Mouse (Mus musculus): Measurements from ENCODE around the gene Gp9. TPM values are rescaled to one million over a fixed set of nuclear protein-coding genes. Genes with fewer than 3 reads are reported as not detected.

Gene Gp9
- polyA plus RNA-seq, 1 experiment from 2014 or later: 3.4 TPM

DNA sequence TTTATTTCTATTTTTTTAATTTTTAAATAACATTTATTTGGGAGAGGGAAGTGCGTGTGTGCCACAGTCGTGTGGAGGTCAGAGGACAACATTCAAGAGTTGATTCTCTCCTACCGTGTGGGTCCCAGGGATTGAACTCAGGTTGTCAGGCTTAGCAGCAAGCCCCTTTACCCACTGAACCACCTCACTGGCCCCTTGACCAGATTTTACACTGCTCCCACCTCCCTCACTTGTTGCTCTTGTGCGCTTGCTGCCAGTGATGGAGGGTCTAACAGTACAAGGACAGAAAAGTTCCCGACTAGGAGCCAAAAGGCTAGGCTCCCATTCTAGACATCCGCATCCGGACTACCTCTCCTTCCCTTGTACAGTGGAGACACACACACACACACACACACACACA, 27.6 kb downstream of the Gp9 start:
- 88% methylated on average over 7 of the region's 7 CpGs for WGBS

DNA sequence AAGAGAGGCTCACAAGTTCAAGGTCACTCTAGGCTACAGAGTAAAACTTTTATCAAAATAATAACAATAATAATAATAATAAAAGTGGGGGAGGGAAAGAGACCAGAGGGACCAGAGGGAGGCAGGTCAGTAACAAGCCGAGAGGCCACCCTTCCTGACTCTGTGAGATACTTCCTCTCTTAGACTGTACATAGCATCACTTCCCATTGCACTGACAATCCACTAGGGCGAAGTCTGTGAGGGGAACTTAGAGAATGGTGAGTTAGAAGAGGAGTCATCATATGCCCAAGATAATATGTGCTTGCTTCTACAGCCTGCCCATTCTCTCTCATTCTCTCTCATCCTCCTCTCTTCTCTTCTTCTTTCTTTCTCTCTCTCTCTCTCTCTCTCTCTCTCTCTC, 28.2 kb downstream of the Gp9 start:
- Histone ChIP-seq H3K9ac (ENCODE audit: low read length) (no peak overlapping the region), H3K9me3 (ENCODE audit: control insufficient read depth, low read length) (no peaks in the 10 kb centered on the region), H3K27ac (replicated peaks in 1 of 2; ENCODE audit: control insufficient read depth in 1 of 2, insufficient read depth in 1 of 2, low read depth in 2 of 2, low read length in 2 of 2) (no peak overlapping the region), H3K4me2 (ENCODE audit: low read length) (no peak overlapping the region), H3K4me3 (ENCODE audit: control insufficient read depth in 1 of 2, insufficient read depth in 1 of 2, low read depth in 1 of 2, low read length in 2 of 2) (no peak overlapping the region), H3K4me1 (ENCODE audit: control insufficient read depth in 2 of 2, insufficient read depth in 2 of 2, low read length in 2 of 2) (peaks cover 2 to 10% of the 10 kb centered on the region in 2 experiments; a peak in 3 of 4 replicates), H3K36me3 (ENCODE audit: control insufficient read depth, insufficient read depth, low read length) (0 out of 2 replicates have a peak, but pooled peaks cover 2% of the 10 kb centered on the region), H3K27me3 (ENCODE audit: control insufficient read depth, insufficient read depth, low read length) (no peaks in the 10 kb centered on the region)
- 52% methylated on average over 2 of the region's 2 CpGs for WGBS
- ATAC-seq (ENCODE audit: insufficient number of reproducible peaks, insufficient read depth, low FRiP score, low read depth): no peak

More for the DNA sequence above, 27.6 kb downstream of the Gp9 start:
- Histone ChIP-seq H3K4me2 (ENCODE audit: low read length) (no peak overlapping the region), H3K9me3 (ENCODE audit: control insufficient read depth, low read length) (no peaks in the 10 kb centered on the region), H3K4me3 (ENCODE audit: control insufficient read depth in 1 of 2, insufficient read depth in 1 of 2, low read depth in 1 of 2, low read length in 2 of 2) (no peak overlapping the region), H3K27me3 (ENCODE audit: control insufficient read depth, insufficient read depth, low read length) (no peaks in the 10 kb centered on the region), H3K9ac (ENCODE audit: low read length) (no peak overlapping the region), H3K27ac (replicated peaks in 1 of 2; ENCODE audit: control insufficient read depth in 1 of 2, insufficient read depth in 1 of 2, low read depth in 2 of 2, low read length in 2 of 2) (no peak overlapping the region), H3K4me1 (ENCODE audit: control insufficient read depth in 2 of 2, insufficient read depth in 2 of 2, low read length in 2 of 2) (peaks cover 2 to 8% of the 10 kb centered on the region in 2 experiments; a peak in 3 of 4 replicates), H3K36me3 (ENCODE audit: control insufficient read depth, insufficient read depth, low read length) (0 out of 2 replicates have a peak, but pooled peaks cover 2% of the 10 kb centered on the region)
- no peak for ATAC-seq (ENCODE audit: insufficient number of reproducible peaks, insufficient read depth, low FRiP score, low read depth)

DNA sequence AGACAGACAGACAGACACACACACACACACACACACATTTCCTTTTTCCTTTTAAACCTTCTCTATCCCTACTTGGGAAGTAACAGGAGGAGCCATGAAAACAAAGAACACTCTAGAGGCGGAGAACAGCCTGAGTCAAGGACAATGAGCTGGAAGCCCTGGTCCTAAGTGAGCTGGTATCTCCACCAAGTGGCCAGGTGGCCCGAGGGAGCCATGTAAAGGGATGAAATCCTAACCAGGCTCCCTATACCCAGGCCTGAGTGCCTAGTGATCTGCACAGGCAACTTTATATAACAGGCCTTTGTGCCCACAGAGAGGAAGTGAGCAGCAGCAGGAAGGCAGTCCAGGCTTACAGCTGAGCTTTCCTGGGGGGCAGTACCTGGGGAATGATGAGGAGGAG, 29.0 kb downstream of the Gp9 start:
- peaks cover 2 to 10% of the 10 kb centered on the region in 2 experiments; a peak in 3 of 4 replicates for H3K4me1 ChIP-seq (ENCODE audit: control insufficient read depth in 2 of 2, insufficient read depth in 2 of 2, low read length in 2 of 2)
- ATAC-seq (ENCODE audit: insufficient number of reproducible peaks, insufficient read depth, low FRiP score, low read depth): no peak
- no peaks in the 10 kb centered on the region for H3K9me3 ChIP-seq (ENCODE audit: control insufficient read depth, low read length)
- 35% methylated on average over 2 of the region's 2 CpGs for WGBS
- no peak overlapping the region for H3K9ac ChIP-seq (ENCODE audit: low read length)
- H3K36me3 ChIP-seq (ENCODE audit: control insufficient read depth, insufficient read depth, low read length): 0 out of 2 replicates have a peak, but pooled peaks cover 2% of the 10 kb centered on the region
- no peak overlapping the region for H3K4me2 ChIP-seq (ENCODE audit: low read length)
- no peak overlapping the region for H3K27ac ChIP-seq (replicated peaks in 1 of 2; ENCODE audit: control insufficient read depth in 1 of 2, insufficient read depth in 1 of 2, low read depth in 2 of 2, low read length in 2 of 2)
- H3K4me3 ChIP-seq (ENCODE audit: control insufficient read depth in 1 of 2, insufficient read depth in 1 of 2, low read depth in 1 of 2, low read length in 2 of 2): no peak overlapping the region
- H3K27me3 ChIP-seq (ENCODE audit: control insufficient read depth, insufficient read depth, low read length): no peaks in the 10 kb centered on the region

DNA sequence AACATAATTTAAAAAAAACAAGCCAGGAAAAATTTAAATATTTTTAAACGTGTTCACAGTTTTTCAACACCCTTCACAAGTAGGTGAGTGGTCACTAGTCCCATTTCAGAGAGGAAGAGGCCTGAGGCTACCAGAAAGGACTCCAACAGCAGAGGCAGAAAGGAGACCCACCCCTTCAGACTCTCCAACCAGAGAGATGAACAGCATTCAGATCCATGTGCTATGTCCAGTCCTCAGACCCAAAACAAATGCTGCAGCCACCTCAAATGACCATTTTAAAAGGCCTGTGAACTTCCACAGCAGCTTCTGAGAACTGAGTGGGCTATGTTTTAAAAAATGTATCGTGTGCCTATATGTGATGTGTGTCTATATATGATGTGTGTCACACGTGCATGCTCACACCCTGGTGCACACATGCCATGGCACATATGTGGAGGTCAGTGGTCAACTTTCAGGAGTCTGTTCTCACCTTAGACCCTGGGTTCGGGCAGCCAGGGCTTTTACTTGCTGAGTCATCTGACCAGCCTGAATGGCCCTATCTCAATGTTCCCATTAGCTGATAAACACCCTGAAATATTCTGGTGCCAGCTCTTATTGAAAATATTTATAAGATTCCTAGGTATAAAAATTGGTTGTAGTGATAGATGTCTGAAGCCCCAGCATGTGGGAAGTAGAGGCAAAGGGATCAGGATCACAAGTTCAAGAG, 30.0 kb downstream of the Gp9 start:
- Histone ChIP-seq H3K4me2 (ENCODE audit: low read length) (no peak overlapping the region), H3K27ac (replicated peaks in 1 of 2; ENCODE audit: control insufficient read depth in 1 of 2, insufficient read depth in 1 of 2, low read depth in 2 of 2, low read length in 2 of 2) (no peak overlapping the region), H3K9me3 (ENCODE audit: control insufficient read depth, low read length) (no peaks in the 10 kb centered on the region), H3K4me1 (ENCODE audit: control insufficient read depth in 2 of 2, insufficient read depth in 2 of 2, low read length in 2 of 2) (peaks cover 2 to 14% of the 10 kb centered on the region in 2 experiments; a peak in 3 of 4 replicates), H3K9ac (ENCODE audit: low read length) (no peak overlapping the region), H3K4me3 (ENCODE audit: control insufficient read depth in 1 of 2, insufficient read depth in 1 of 2, low read depth in 1 of 2, low read length in 2 of 2) (no peak overlapping the region), H3K36me3 (ENCODE audit: control insufficient read depth, insufficient read depth, low read length) (0 out of 2 replicates have a peak, but pooled peaks cover 2% of the 10 kb centered on the region), H3K27me3 (ENCODE audit: control insufficient read depth, insufficient read depth, low read length) (no peaks in the 10 kb centered on the region)
- ATAC-seq (ENCODE audit: insufficient number of reproducible peaks, insufficient read depth, low FRiP score, low read depth): no peak
- 76% methylated on average over 4 of the region's 4 CpGs for WGBS

DNA sequence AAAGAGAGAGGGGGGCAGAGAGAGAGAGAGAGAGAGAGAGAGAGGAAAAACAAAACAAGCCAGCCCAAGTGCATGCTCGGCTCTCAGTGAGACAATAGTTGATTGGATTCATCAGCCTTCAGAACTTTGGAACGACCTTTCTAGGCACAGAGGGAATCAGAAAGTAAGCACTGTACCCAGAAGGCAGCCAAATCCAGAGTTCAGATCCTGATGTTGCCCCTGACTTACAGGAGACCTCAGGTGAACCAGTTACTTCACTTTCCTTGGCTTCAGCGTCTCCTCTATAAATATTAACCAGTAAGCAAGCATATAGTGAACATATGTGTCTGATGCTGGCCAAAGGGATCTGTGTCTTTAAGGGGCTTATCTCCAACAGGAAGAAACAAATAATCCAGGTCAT, 30.6 kb downstream of the Gp9 start:
- 81% methylated on average over 3 of the region's 3 CpGs for WGBS
- Histone ChIP-seq H3K4me1 (ENCODE audit: control insufficient read depth in 2 of 2, insufficient read depth in 2 of 2, low read length in 2 of 2) (peaks cover 2 to 14% of the 10 kb centered on the region in 2 experiments; a peak in 3 of 4 replicates), H3K27me3 (ENCODE audit: control insufficient read depth, insufficient read depth, low read length) (no peaks in the 10 kb centered on the region), H3K4me2 (ENCODE audit: low read length) (no peak overlapping the region), H3K9ac (ENCODE audit: low read length) (no peak overlapping the region), H3K36me3 (ENCODE audit: control insufficient read depth, insufficient read depth, low read length) (0 out of 2 replicates have a peak, but pooled peaks cover 2% of the 10 kb centered on the region), H3K4me3 (ENCODE audit: control insufficient read depth in 1 of 2, insufficient read depth in 1 of 2, low read depth in 1 of 2, low read length in 2 of 2) (no peak overlapping the region), H3K9me3 (ENCODE audit: control insufficient read depth, low read length) (no peaks in the 10 kb centered on the region), H3K27ac (replicated peaks in 1 of 2; ENCODE audit: control insufficient read depth in 1 of 2, insufficient read depth in 1 of 2, low read depth in 2 of 2, low read length in 2 of 2) (no peak overlapping the region)
- ATAC-seq (ENCODE audit: insufficient number of reproducible peaks, insufficient read depth, low FRiP score, low read depth): no peak

DNA sequence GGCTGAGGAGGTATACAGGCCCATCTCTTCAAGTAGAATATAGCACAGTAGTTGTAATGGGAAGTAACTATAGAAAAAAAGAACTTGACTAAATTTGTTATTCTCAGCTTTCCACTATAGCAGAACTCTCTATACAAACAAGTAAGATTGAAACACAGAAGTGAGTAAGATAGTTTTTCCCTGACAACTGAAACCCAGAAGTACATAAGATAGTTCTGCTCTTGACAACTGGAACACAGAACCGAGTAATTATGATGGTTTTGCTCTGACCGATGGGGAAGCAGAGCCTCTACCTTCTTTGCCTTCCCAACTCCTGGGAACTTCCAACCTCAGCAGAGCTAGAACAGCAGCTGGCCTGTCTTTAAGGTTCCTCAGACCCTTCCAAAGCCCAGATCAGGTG, 31.3 kb downstream of the Gp9 start:
- H3K36me3 ChIP-seq (ENCODE audit: control insufficient read depth, insufficient read depth, low read length): 0 out of 2 replicates have a peak, but pooled peaks cover 2% of the 10 kb centered on the region
- H3K27ac ChIP-seq (replicated peaks in 1 of 2; ENCODE audit: control insufficient read depth in 1 of 2, insufficient read depth in 1 of 2, low read depth in 2 of 2, low read length in 2 of 2): no peak overlapping the region
- H3K27me3 ChIP-seq (ENCODE audit: control insufficient read depth, insufficient read depth, low read length): no peaks in the 10 kb centered on the region
- no peak overlapping the region for H3K4me3 ChIP-seq (ENCODE audit: control insufficient read depth in 1 of 2, insufficient read depth in 1 of 2, low read depth in 1 of 2, low read length in 2 of 2)
- no peaks in the 10 kb centered on the region for H3K9me3 ChIP-seq (ENCODE audit: control insufficient read depth, low read length)
- WGBS: 86% methylated on average over 2 of the region's 2 CpGs
- H3K4me2 ChIP-seq (ENCODE audit: low read length): no peak overlapping the region
- H3K9ac ChIP-seq (ENCODE audit: low read length): no peak overlapping the region
- ATAC-seq (ENCODE audit: insufficient number of reproducible peaks, insufficient read depth, low FRiP score, low read depth): no peak
- peaks cover 2 to 14% of the 10 kb centered on the region in 2 experiments; a peak in 3 of 4 replicates for H3K4me1 ChIP-seq (ENCODE audit: control insufficient read depth in 2 of 2, insufficient read depth in 2 of 2, low read length in 2 of 2)

DNA sequence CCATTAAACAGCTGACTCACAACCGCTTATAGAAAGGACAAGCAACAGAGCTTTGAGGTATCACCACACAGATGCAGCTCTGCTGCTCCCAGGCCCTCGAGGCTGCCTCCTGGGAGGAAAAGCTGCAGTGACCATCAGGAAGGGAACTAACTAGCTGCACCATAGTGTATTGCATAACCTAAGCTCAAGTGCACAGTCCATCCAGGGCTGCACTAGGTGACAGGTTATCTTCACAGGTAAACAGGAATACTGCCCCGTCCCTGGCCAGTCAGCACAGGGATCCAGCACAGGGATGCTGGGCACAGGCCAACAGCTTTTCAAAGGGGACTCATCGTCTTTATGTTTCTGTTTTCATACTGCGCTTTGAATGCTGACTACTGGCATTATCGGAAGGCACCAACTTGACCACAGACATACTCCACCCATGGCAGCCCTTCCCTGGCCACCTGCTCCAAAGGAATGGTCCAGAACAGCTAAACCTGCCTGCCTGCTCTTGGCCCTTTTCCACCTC, 31.8 kb downstream of the Gp9 start:
- no peaks in the 10 kb centered on the region for H3K9me3 ChIP-seq (ENCODE audit: control insufficient read depth, low read length)
- no peaks in the 10 kb centered on the region for H3K27me3 ChIP-seq (ENCODE audit: control insufficient read depth, insufficient read depth, low read length)
- peaks cover 4% of the 10 kb centered on the region; the same call in 1 of the 2 replicates for H3K36me3 ChIP-seq (ENCODE audit: control insufficient read depth, insufficient read depth, low read length)
- no peak overlapping the region for H3K9ac ChIP-seq (ENCODE audit: low read length)
- no peak overlapping the region for H3K27ac ChIP-seq (replicated peaks in 1 of 2; ENCODE audit: control insufficient read depth in 1 of 2, insufficient read depth in 1 of 2, low read depth in 2 of 2, low read length in 2 of 2)
- 91% methylated on average over 6 of the region's 6 CpGs for WGBS
- peak overlapping the region in 1 of 2 experiments; percentile 78; a peak in 1 of 4 replicates for H3K4me3 ChIP-seq (ENCODE audit: control insufficient read depth in 1 of 2, insufficient read depth in 1 of 2, low read depth in 1 of 2, low read length in 2 of 2)
- no peak for ATAC-seq (ENCODE audit: insufficient number of reproducible peaks, insufficient read depth, low FRiP score, low read depth)
- H3K4me2 ChIP-seq (ENCODE audit: low read length): peak overlapping the region; percentile 85
- peaks cover 2 to 14% of the 10 kb centered on the region in 2 experiments; a peak in 3 of 4 replicates for H3K4me1 ChIP-seq (ENCODE audit: control insufficient read depth in 2 of 2, insufficient read depth in 2 of 2, low read length in 2 of 2)
